8 mouse cellular contexts compared by ENCODE assay signal in genomic region chr10:42734546-42735060, GRCm38 (mm10). TPM values are rescaled to one million over a fixed set of nuclear protein-coding genes. Genes with fewer than 3 reads are reported as not detected.
A peak's percentile ranks its signal among the peaks of the same experiment; 100 is the strongest.
DNase-seq lines count a peak whose midpoint lies in the region; ATAC-seq and TF ChIP-seq lines count a peak whose summit lies in the region.
"Had no signal": no experiment of that assay in that cellular context is flagged by ENCODE, and none has a peak within 500 bp of the region (broad histone marks: within the 10 kb centered on the region; RNA-seq: fewer than 3 reads in every experiment).

No protein-coding gene starts in this region.

- no peak overlapping the region for H3K4me2 ChIP-seq in kidney, embryonic 14.5 days (replicated peaks; ENCODE audit: low read depth, low read length)

- CTCF ChIA-PET in Patski (lab: Charles Lee) = interaction anchor here (1.3 to 2.0 kb wide), 4 partner anchors 9 to 427 kb away, joined by 3 to 6 read pairs (median 4); no protein-coding TSS in a partner anchor

- H3K9ac ChIP-seq in kidney, embryonic 14.5 days (ENCODE audit: low read depth, low read length) = no peak overlapping the region

- H3K4me1 ChIP-seq in kidney, embryonic 14.5 days (ENCODE audit: control insufficient read depth, insufficient read depth, low read length) = no peaks in the 10 kb centered on the region

- 55% methylated on average over 5 of the region's 5 CpGs for WGBS in kidney, embryonic 14.5 days

- no peaks in the 10 kb centered on the region for H3K27me3 ChIP-seq in kidney, embryonic 14.5 days (ENCODE audit: control insufficient read depth, insufficient read depth, low read length)
- no peaks in the 10 kb centered on the region for H3K27me3 ChIP-seq in Patski

- POLR2A ChIA-PET in Patski (lab: Charles Lee) = interaction anchor here (0.6 kb wide), 1 partner anchor 487 kb away, joined by 5 read pairs; no protein-coding TSS in a partner anchor

- DNase-seq in kidney, adult 11 months = peak; percentile 26
- no peak for DNase-seq in Patski (ENCODE audit: low read depth, low spot score)
- DNase-seq in cerebellum, postnatal 14 days = peak; percentile 58 to 62
- DNase-seq in layer of hippocampus, adult 18-20 months (ENCODE audit: low spot score in 2 of 2) = peak; percentile 5 to 72
- peak; percentile 52 for DNase-seq in retina, postnatal 7 days (ENCODE audit: low read depth, low spot score)
- no peak for DNase-seq in spleen, postnatal 10 days (ENCODE audit: low spot score in 2 of 2)

- no peak overlapping the region for H3K27ac ChIP-seq in kidney, embryonic 14.5 days (ENCODE audit: low read depth, low read length)

- TF ChIP-seq CTCF in Patski (IDR thresholded peaks at IDR 0.05) = peak; percentile 69

- ATAC-seq in kidney, embryonic 14.5 days (ENCODE audit: low FRiP score, low TSS enrichment) = no peak
- no peak for ATAC-seq in Patski

- no peaks in the 10 kb centered on the region for H3K9me3 ChIP-seq in kidney, embryonic 14.5 days (ENCODE audit: control insufficient read depth, low read length)

- no peaks in the 10 kb centered on the region for H3K36me3 ChIP-seq in kidney, embryonic 14.5 days (ENCODE audit: control insufficient read depth, insufficient read depth, low read length)

- in situ Hi-C loops in Patski (cut with MboI; ENCODE audit: low pct_unique_long_range_greater_than_20kb) = loop anchor here (5.0 kb wide), 1 partner anchor 422 kb away; no protein-coding TSS in a partner anchor

- H3K4me3 ChIP-seq in kidney, embryonic 14.5 days (ENCODE audit: low read length) = no peak overlapping the region
- H3K4me3 ChIP-seq: myocyte had no signal

RNA-seq across cellular contexts. Expression of gene Sec63, which starts 26.7 kb away (rescaled TPM):
- polyA plus RNA-seq in kidney, embryonic 14.5 days (2014; fragmentation: Nextera tagmentation; extraction: Ambion mirVana) = 18.6 and 27.0 TPM in 2 replicates
- polyA plus RNA-seq in Patski (2021) = 94.1 TPM
- total RNA-seq in layer of hippocampus, adult 18-20 months (2021) = 10 to 100 TPM; 44.8 to 51.1 TPM

Comparison
In these comparisons a context has a peak if more than half of its experiments do, and no peak if none do; other contexts are left out.
1. DNase-seq: peak in kidney, adult 11 months (single experiment), cerebellum, postnatal 14 days (2 of 2), layer of hippocampus, adult 18-20 months (2 of 2) and retina, postnatal 7 days (single experiment); none in Patski (single experiment) and spleen, postnatal 10 days (0 of 2).